Mouse (Mus musculus) heart, embryonic 11.5 days (tissue): ENCODE measurements at regions not wholly inside any gene's neighbourhood (a gene's known extent, or its start where the extent isn't known, plus 50 kb on each side); places are given as distances from the start of the nearest gene placed in this dataset.

Experiments
- ATAC-seq: fragments of 200-750 bp; cut with Nextera tagmentation; replicated peaks from 2 replicates; pipeline ENCODE4 v1.8.0; 2017; ENCODE audit warnings: moderate library complexity; ENCODE audit not compliant: insufficient number of reproducible peaks, low FRiP score, low TSS enrichment
- H3K27ac ChIP-seq: fragments of 300-500 bp; sonication (generic); 2 replicates; pipeline ENCODE4 v1.5.1; 2014; ENCODE audit warnings: mild to moderate bottlenecking, low read depth, low read length
- H3K27me3 ChIP-seq: fragments of 300-500 bp; sonication (generic); 2 replicates; pipeline ENCODE4 v1.6.1; 2014; ENCODE audit warnings: mild to moderate bottlenecking, low read length, mixed read lengths; ENCODE audit not compliant: control insufficient read depth, insufficient read depth
- H3K36me3 ChIP-seq: fragments of 300-500 bp; sonication (generic); 2 replicates; pipeline ENCODE4 v1.6.1; 2014; ENCODE audit warnings: mild to moderate bottlenecking, low read length, moderate library complexity, mixed read lengths; ENCODE audit not compliant: control insufficient read depth, insufficient read depth
- H3K4me1 ChIP-seq: fragments of 300-500 bp; sonication (generic); 2 replicates; pipeline ENCODE4 v1.6.1; 2014; ENCODE audit warnings: low read length; ENCODE audit not compliant: control insufficient read depth, insufficient read depth
- H3K4me2 ChIP-seq: fragments of 300-500 bp; sonication (generic); 2 replicates; pipeline ENCODE4 v1.6.1; 2014; ENCODE audit warnings: mild to moderate bottlenecking, moderate library complexity
- H3K4me3 ChIP-seq: fragments of 300-500 bp; sonication (generic); 2 replicates; pipeline ENCODE4 v1.5.1; 2014; ENCODE audit warnings: low read depth, low read length
- H3K9ac ChIP-seq: fragments of 300-500 bp; sonication (generic); 2 replicates; pipeline ENCODE4 v1.6.1; 2014; ENCODE audit warnings: mild to moderate bottlenecking, low read depth, low read length, moderate library complexity
- H3K9me3 ChIP-seq: fragments of 300-500 bp; sonication (generic); replicated peaks from 2 replicates; pipeline ENCODE4 v1.6.1; 2016; ENCODE audit warnings: low read length; ENCODE audit not compliant: control insufficient read depth
- WGBS: fragments of 180-500 bp; shearing (Covaris S2); extraction: QIAGEN DNeasy Blood & Tissue Kit; methylation state at CpG from one replicate; pipeline ENCODE4 v1.1.7; 2014; ENCODE audit not compliant: insufficient replicate concordance; 5-methylcytosine and 5-hydroxymethylcytosine counted together

DNA sequence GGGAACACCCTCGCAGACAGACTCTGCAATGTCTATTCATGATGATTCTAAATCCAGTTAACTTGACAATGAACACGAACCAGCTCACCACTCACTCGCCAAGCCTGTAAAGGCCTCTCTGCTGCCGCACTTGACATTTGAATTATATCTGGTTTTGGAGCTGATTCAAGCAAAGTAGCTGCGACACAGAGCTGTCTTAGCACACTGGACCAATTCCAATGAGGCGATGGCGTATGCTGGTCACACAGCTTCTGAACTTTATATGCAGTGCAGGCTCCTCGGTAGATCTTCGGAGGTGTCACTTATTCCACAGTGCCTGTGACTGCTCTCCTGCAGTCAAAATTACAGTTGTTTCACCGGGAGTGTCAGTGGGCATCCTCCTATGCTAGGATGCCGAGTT, 115.4 kb downstream of the Hhipl2 start:
- H3K36me3 ChIP-seq: no peaks in the 10 kb centered on the region
- no peak overlapping the region for H3K9ac ChIP-seq
- no peaks in the 10 kb centered on the region for H3K9me3 ChIP-seq
- no peak for ATAC-seq
- WGBS: 84% methylated on average over 11 of the region's 11 CpGs
- H3K4me2 ChIP-seq: no peak overlapping the region
- H3K27ac ChIP-seq: no peak overlapping the region
- no peak overlapping the region for H3K4me3 ChIP-seq
- H3K27me3 ChIP-seq: no peaks in the 10 kb centered on the region
- no peaks in the 10 kb centered on the region for H3K4me1 ChIP-seq

DNA sequence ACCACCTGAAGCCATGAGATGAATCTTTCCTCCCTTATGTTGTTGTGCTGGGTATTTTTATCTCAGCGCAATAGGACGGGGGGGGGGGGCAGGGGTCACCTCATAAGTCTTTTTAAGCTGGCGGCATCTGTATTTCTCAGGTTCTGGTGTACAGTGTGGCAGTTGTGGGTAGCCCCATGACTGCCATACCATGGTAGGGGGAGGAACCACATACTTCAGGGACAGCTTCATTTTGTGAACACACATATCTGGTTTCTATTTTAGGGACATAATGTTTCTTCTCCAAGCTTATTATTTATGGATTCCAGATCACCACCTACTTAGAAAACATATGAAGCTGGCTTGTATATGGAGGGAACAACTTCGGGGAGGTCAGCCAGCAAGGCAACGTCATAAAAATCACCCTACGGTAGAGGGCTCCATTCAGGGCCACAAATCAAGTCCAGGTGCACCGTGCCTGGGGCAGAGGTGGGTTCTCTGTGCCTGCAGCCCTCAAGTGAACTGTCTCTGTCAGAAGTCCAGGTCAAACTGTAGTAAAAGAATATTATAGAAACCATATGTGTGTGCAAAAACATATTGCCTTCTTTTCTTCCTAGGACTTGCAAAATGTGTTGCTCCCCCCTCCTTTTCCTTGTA, 130.9 kb downstream of the Hhipl2 start:
- Histone ChIP-seq H3K27me3 (no peaks in the 10 kb centered on the region), H3K4me3 (no peak overlapping the region), H3K27ac (no peak overlapping the region), H3K9ac (no peak overlapping the region), H3K9me3 (no peaks in the 10 kb centered on the region), H3K36me3 (no peaks in the 10 kb centered on the region), H3K4me2 (no peak overlapping the region), H3K4me1 (no peaks in the 10 kb centered on the region)
- 83% methylated on average over 7 of the region's 7 CpGs for WGBS
- no peak for ATAC-seq

DNA sequence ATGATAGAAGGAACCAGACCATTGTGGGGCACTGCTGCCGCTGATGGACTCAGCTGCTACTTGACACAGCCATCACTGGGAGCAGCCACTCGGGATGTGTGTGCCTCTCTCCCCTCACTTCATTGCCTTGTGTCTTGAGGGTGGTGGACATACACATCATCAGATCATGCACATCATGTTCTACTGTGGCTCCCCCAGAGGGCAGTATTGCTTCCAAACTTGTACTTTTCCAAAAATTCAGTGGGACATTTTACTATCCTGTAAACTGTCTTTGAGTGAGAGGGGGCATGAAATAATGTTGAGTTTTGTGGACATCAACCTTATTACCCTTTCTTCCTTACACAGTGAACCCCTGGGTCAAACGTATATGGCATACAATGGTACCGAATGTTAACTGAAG, 134.6 kb downstream of the Hhipl2 start:
- H3K4me1 ChIP-seq: no peaks in the 10 kb centered on the region
- 88% methylated on average over 4 of the region's 4 CpGs for WGBS
- H3K4me3 ChIP-seq: no peak overlapping the region
- no peak overlapping the region for H3K27ac ChIP-seq
- no peaks in the 10 kb centered on the region for H3K36me3 ChIP-seq
- no peaks in the 10 kb centered on the region for H3K9me3 ChIP-seq
- no peaks in the 10 kb centered on the region for H3K27me3 ChIP-seq
- H3K9ac ChIP-seq: no peak overlapping the region
- H3K4me2 ChIP-seq: no peak overlapping the region
- ATAC-seq: no peak

DNA sequence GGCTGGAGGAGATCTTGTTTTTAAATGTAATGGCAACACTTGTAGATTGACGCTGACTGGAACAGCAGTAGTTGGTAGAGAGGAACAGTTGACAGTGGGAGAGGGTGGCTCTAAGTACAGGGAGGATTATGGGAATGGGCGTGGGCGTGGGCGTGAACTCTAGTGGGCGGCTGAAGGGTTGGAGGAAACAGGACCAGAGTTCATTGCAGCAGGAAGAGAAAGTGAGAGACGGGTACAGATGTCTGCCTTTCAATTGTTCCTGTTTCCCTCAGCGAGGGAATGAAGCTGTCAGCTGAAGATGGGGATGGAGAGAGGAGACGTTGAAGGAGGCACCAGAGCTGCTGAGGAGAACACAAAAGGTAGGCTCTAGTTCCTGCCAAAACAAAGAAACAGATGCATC, 135.2 kb downstream of the Hhipl2 start:
- ATAC-seq: no peak
- 75% methylated on average over 8 of the region's 8 CpGs for WGBS

DNA sequence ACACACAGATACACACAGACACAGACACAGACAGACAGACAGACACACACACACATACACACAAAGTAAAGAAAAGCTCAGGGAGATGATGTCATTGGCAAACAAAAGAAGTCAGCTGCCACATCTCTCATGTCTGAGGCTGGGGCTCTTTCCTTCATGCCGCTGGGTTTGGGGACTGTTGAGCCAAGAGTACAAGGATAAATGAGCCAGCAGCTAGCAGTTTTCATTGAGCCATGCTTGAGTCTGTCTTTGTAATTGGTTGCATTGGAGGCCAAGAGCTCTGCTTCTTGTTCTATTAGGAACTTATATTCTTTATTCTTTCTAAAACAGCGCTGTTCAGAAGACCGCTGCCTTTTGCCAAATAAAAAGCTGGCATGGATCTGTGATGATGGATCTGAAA, 144.8 kb downstream of the Hhipl2 start:
- Histone ChIP-seq H3K36me3 (no peaks in the 10 kb centered on the region), H3K4me2 (no peak overlapping the region), H3K4me1 (no peaks in the 10 kb centered on the region), H3K4me3 (no peak overlapping the region), H3K27me3 (no peaks in the 10 kb centered on the region), H3K9ac (no peak overlapping the region), H3K27ac (no peak overlapping the region), H3K9me3 (no peaks in the 10 kb centered on the region)
- no peak for ATAC-seq
- 88% methylated on average over 3 of the region's 3 CpGs for WGBS

More for the DNA sequence above, 135.2 kb downstream of the Hhipl2 start:
- no peaks in the 10 kb centered on the region for H3K27me3 ChIP-seq
- H3K9ac ChIP-seq: no peak overlapping the region
- H3K27ac ChIP-seq: no peak overlapping the region
- H3K4me3 ChIP-seq: no peak overlapping the region
- no peaks in the 10 kb centered on the region for H3K4me1 ChIP-seq
- no peaks in the 10 kb centered on the region for H3K36me3 ChIP-seq
- no peaks in the 10 kb centered on the region for H3K9me3 ChIP-seq
- no peak overlapping the region for H3K4me2 ChIP-seq

DNA sequence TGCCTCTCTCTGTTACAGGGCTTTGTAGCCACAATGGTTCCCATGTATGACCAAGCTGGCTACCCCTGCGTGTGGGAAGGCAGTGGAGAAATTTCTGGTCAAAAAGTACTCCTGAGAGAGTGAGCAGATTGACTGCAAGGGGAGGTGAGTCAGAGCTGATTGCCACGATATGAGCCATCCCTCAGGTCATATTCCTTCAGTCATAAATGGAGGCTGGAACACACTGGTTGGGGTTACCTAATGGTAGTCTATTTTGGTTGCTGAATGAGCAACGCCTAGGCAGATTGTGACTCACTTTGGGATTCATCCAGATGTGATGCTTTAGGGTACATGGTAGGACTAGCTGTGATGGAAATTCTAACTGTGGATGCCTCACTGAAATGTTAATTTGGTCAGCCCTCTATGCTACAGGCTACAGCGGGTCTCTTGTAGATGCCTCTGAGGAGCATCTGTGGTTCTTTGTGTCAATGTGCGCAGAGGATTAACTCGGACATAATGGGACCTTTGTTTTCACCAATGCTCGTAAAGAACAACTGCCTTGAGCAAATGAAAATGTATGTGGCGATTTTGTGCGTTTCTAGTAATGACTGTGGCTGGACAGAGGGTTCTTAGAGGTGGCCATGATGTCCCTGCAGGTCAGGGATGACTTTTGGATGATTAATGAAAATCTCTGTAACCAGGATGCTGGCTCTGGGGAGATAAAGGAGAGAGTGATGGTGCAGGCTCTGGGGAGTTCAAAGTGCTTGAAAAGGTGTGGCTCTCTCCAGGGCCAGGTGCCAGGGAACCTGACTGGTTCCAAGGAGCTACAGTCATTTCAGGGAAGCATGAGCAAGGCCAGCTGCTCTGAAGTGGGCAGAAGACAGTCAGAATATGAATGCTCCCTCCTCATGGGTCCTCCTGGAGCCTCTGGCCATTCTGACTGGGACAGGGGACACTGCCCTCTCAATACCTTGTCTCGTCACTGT, 155.9 kb downstream of the Hhipl2 start:
- WGBS: 75% methylated on average over 10 of the region's 10 CpGs

DNA sequence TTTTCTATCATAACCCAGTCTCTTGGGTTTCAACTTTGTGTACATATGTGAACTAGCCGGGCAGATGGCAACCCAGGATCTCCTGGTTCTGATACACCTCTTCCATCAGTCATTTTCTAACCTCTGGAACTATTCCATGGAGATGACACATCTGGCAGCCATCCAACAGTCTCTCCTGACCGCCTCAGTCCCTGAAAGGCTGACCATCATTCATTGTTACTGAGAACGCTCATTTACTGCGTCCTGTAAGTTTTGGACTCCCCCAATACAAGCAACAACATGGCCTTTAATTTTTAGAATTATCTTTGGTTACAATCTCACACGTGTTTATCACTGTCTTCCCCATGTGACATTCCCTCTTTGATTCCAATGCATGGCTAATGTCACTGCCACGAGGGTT, 166.8 kb downstream of the Hhipl2 start:
- no peaks in the 10 kb centered on the region for H3K27me3 ChIP-seq
- no peaks in the 10 kb centered on the region for H3K4me1 ChIP-seq
- H3K9ac ChIP-seq: no peak overlapping the region
- ATAC-seq: no peak
- H3K4me2 ChIP-seq: no peak overlapping the region
- H3K36me3 ChIP-seq: no peaks in the 10 kb centered on the region
- H3K4me3 ChIP-seq: no peak overlapping the region
- H3K9me3 ChIP-seq: no peaks in the 10 kb centered on the region
- H3K27ac ChIP-seq: no peak overlapping the region
- 72% methylated on average over 6 of the region's 6 CpGs for WGBS

More for the DNA sequence above, 155.9 kb downstream of the Hhipl2 start:
- Histone ChIP-seq H3K27ac (no peak overlapping the region), H3K27me3 (no peaks in the 10 kb centered on the region), H3K9ac (no peak overlapping the region), H3K9me3 (no peaks in the 10 kb centered on the region), H3K36me3 (no peaks in the 10 kb centered on the region), H3K4me2 (no peak overlapping the region), H3K4me1 (no peaks in the 10 kb centered on the region), H3K4me3 (no peak overlapping the region)
- no peak for ATAC-seq

DNA sequence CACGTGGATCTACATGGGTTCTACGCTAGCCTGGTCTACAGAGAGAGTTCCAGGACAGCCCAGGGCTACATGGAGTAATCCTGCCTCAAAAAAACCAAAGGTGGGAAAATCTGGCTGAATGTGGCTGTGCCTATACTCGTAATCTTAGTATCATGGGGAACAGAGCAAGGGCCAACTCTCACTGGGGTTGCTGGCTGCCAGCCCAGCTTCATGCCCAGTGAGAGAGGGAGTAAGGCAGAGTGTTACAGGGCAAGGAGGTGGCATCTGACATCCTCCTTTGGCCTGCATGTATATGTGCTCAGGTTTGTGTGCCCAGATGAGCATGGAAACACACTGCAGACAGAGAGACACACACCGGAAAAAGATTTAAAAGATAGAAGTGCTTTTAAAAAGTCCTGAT, 168.4 kb downstream of the Hhipl2 start:
- H3K27ac ChIP-seq: no peak overlapping the region
- H3K36me3 ChIP-seq: no peaks in the 10 kb centered on the region
- no peak overlapping the region for H3K4me2 ChIP-seq
- H3K9ac ChIP-seq: no peak overlapping the region
- H3K27me3 ChIP-seq: no peaks in the 10 kb centered on the region
- ATAC-seq: no peak
- WGBS: 84% methylated on average over 4 of the region's 4 CpGs
- H3K9me3 ChIP-seq: no peaks in the 10 kb centered on the region
- H3K4me3 ChIP-seq: no peak overlapping the region
- no peaks in the 10 kb centered on the region for H3K4me1 ChIP-seq
